15 mouse cellular contexts compared by ENCODE assay signal in genomic region chr9:122540091-122540490, GRCm38 (mm10).
A peak's percentile ranks its signal among the peaks of the same experiment; 100 is the strongest.
DNase-seq lines count a peak whose midpoint lies in the region; ATAC-seq and TF ChIP-seq lines count a peak whose summit lies in the region.
"Had no signal": no experiment of that assay in that cellular context is flagged by ENCODE, and none has a peak within 500 bp of the region (broad histone marks: within the 10 kb centered on the region; RNA-seq: fewer than 3 reads in every experiment).

No protein-coding gene starts in this region.

- no peaks in the 10 kb centered on the region for H3K27me3 ChIP-seq in kidney, postnatal 0 days (ENCODE audit: insufficient read depth, low read length)
- no peaks in the 10 kb centered on the region for H3K27me3 ChIP-seq in kidney, embryonic 14.5 days (ENCODE audit: control insufficient read depth, insufficient read depth, low read length)
- H3K27me3 ChIP-seq in limb, embryonic 10.5 days (ENCODE audit: low read depth, poor library complexity, severe bottlenecking): no peaks in the 10 kb centered on the region
- H3K27me3 ChIP-seq in hindbrain, embryonic 10.5 days (ENCODE audit: insufficient read depth, poor library complexity, severe bottlenecking): no peaks in the 10 kb centered on the region
- H3K27me3 ChIP-seq: kidney, embryonic 15.5 days; liver, embryonic 13.5 days; megakaryocyte, embryonic 14.5 days had no signal

- no peak for TF ChIP-seq CTCF in kidney, postnatal 0 days (IDR thresholded peaks at IDR 0.05; ENCODE audit: low read depth)

- ATAC-seq in kidney, postnatal 0 days (replicated peaks; ENCODE audit: low FRiP score, low read depth): no peak
- no peak for ATAC-seq in kidney, embryonic 14.5 days (ENCODE audit: low FRiP score, low TSS enrichment)
- ATAC-seq: lung, postnatal 0 days had no signal

- no peaks in the 10 kb centered on the region for H3K36me3 ChIP-seq in kidney, postnatal 0 days (ENCODE audit: insufficient read depth, low read length)
- no peaks in the 10 kb centered on the region for H3K36me3 ChIP-seq in kidney, embryonic 14.5 days (ENCODE audit: control insufficient read depth, insufficient read depth, low read length)
- no peaks in the 10 kb centered on the region for H3K36me3 ChIP-seq in limb, embryonic 10.5 days
- no peaks in the 10 kb centered on the region for H3K36me3 ChIP-seq in hindbrain, embryonic 10.5 days
- H3K36me3 ChIP-seq: kidney, embryonic 15.5 days; liver, embryonic 13.5 days had no signal

- H3K27ac ChIP-seq in kidney, postnatal 0 days: no peak overlapping the region
- H3K27ac ChIP-seq in kidney, embryonic 14.5 days (ENCODE audit: low read depth, low read length): no peak overlapping the region
- no peak overlapping the region for H3K27ac ChIP-seq in limb, embryonic 10.5 days
- H3K27ac ChIP-seq in hindbrain, embryonic 10.5 days: no peak overlapping the region
- H3K27ac ChIP-seq: kidney, embryonic 15.5 days; liver, embryonic 13.5 days had no signal

- no peak overlapping the region for H3K4me2 ChIP-seq in kidney, postnatal 0 days (ENCODE audit: low read length)
- H3K4me2 ChIP-seq in kidney, embryonic 14.5 days (replicated peaks; ENCODE audit: low read depth, low read length): no peak overlapping the region
- H3K4me2 ChIP-seq: kidney, embryonic 15.5 days; liver, embryonic 13.5 days had no signal

- no peak overlapping the region for H3K4me3 ChIP-seq in kidney, postnatal 0 days (replicated peaks; ENCODE audit: low read depth, low read length)
- no peak overlapping the region for H3K4me3 ChIP-seq in kidney, embryonic 14.5 days (ENCODE audit: low read length)
- H3K4me3 ChIP-seq in limb, embryonic 10.5 days: no peak overlapping the region
- no peak overlapping the region for H3K4me3 ChIP-seq in hindbrain, embryonic 10.5 days
- H3K4me3 ChIP-seq: kidney, embryonic 15.5 days; liver, embryonic 13.5 days; megakaryocyte, embryonic 14.5 days had no signal

- DNase-seq in embryo, embryonic 10 days (ENCODE audit: low spot score): peak; percentile 13
- DNase-seq in embryo, embryonic 9.5 days (ENCODE audit: extremely low spot score): no peak
- peak; percentile 44 for DNase-seq in kidney, postnatal 0 days (ENCODE audit: low spot score)
- DNase-seq in R1 (ENCODE audit: low read depth, low spot score): peak; percentile 16
- peak; percentile 44 for DNase-seq in limb, embryonic 10.5 days (ENCODE audit: low spot score)
- no peak for DNase-seq in gastrocnemius, adult 18-20 months (ENCODE audit: low spot score)
- DNase-seq in hindbrain, embryonic 10.5 days (ENCODE audit: low spot score): no peak
- DNase-seq: adrenal gland, adult 2 months; cerebellum, adult 8-10 months; layer of hippocampus, adult 9-11 months; liver, embryonic 13.5 days had no signal

- H3K9me3 ChIP-seq in kidney, postnatal 0 days (replicated peaks; ENCODE audit: low read length): no peaks in the 10 kb centered on the region
- H3K9me3 ChIP-seq in kidney, embryonic 14.5 days (ENCODE audit: control insufficient read depth, low read length): no peaks in the 10 kb centered on the region
- no peaks in the 10 kb centered on the region for H3K9me3 ChIP-seq in limb, embryonic 10.5 days (replicated peaks)
- no peaks in the 10 kb centered on the region for H3K9me3 ChIP-seq in hindbrain, embryonic 10.5 days
- H3K9me3 ChIP-seq: kidney, embryonic 15.5 days; liver, embryonic 13.5 days; megakaryocyte, embryonic 14.5 days had no signal

- no peak overlapping the region for H3K9ac ChIP-seq in kidney, postnatal 0 days (ENCODE audit: low read depth, low read length)
- no peak overlapping the region for H3K9ac ChIP-seq in kidney, embryonic 14.5 days (ENCODE audit: low read depth, low read length)
- H3K9ac ChIP-seq: kidney, embryonic 15.5 days; liver, embryonic 13.5 days had no signal

- no peaks in the 10 kb centered on the region for H3K4me1 ChIP-seq in kidney, postnatal 0 days (replicated peaks; ENCODE audit: insufficient read depth, low read length)
- no peaks in the 10 kb centered on the region for H3K4me1 ChIP-seq in kidney, embryonic 14.5 days (ENCODE audit: control insufficient read depth, insufficient read depth, low read length)
- H3K4me1 ChIP-seq in limb, embryonic 10.5 days: no peaks in the 10 kb centered on the region
- no peaks in the 10 kb centered on the region for H3K4me1 ChIP-seq in hindbrain, embryonic 10.5 days (replicated peaks)
- H3K4me1 ChIP-seq: kidney, embryonic 15.5 days; liver, embryonic 13.5 days had no signal

- 48% methylated on average over 3 of the region's 3 CpGs for WGBS in kidney, postnatal 0 days
- 42% methylated on average over 3 of the region's 3 CpGs for WGBS in kidney, embryonic 14.5 days
- WGBS in limb, embryonic 10.5 days: 48% methylated on average over 3 of the region's 3 CpGs
- 47% methylated on average over 3 of the region's 3 CpGs for WGBS in hindbrain, embryonic 10.5 days

Comparison
In these comparisons a context has a peak if more than half of its experiments do, and no peak if none do; other contexts are left out.
1. DNase-seq: peak in embryo, embryonic 10 days (single experiment), kidney, postnatal 0 days (single experiment), R1 (single experiment) and limb, embryonic 10.5 days (single experiment); none in embryo, embryonic 9.5 days (single experiment), gastrocnemius, adult 18-20 months (single experiment) and hindbrain, embryonic 10.5 days (single experiment).